Mouse (Mus musculus): Measurements from ENCODE around the gene Gtdc1.
A peak's percentile ranks its signal among the peaks of the same experiment; 100 is the strongest.

Gtdc1 gene

GRCm38 (mm10) chr2:44927482-44927811 lies at the start of gene Gtdc1:
Gene Gtdc1, minus strand, starts transcription at chr2:44927657.
- no peak for DNase-seq

- DNase-seq, result no peak
Measured at GRCm38 (mm10) chr2:44977051-44977450, 49.6 kb upstream of the Gtdc1 start.

GRCm38 (mm10) chr2:44976484-44976883 lies 49.0 kb upstream of the Gtdc1 start:
- DNase-seq, result no peak

- DNase-seq, result no peak
Measured at GRCm38 (mm10) chr2:44973828-44974227, 46.4 kb upstream of the Gtdc1 start.

GRCm38 (mm10) chr2:44970087-44970646 lies 42.7 kb upstream of the Gtdc1 start:
- no peak for DNase-seq

DNA sequence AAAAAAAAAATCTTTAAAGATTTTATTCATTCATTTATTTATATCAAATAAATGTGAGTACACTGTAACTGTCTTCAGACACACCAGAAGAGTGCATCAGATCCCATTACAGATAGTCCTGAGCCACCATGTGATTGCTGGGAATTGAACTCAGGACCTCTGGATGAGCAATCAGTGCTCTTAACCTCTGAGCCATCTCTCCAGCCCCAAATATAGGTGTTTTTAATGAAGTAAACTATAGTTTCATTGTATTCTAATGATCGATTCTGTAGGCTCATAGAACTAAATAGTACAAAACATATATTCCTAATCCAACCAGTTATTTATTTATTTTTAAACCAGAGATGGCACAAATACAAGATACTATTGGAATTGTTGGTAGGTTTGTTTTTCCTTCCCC lies 42.2 kb upstream of the Gtdc1 start:
- DNase-seq, result no peak

GRCm38 (mm10) chr2:44969226-44969625 lies 41.8 kb upstream of the Gtdc1 start:
- DNase-seq, result no peak

DNA sequence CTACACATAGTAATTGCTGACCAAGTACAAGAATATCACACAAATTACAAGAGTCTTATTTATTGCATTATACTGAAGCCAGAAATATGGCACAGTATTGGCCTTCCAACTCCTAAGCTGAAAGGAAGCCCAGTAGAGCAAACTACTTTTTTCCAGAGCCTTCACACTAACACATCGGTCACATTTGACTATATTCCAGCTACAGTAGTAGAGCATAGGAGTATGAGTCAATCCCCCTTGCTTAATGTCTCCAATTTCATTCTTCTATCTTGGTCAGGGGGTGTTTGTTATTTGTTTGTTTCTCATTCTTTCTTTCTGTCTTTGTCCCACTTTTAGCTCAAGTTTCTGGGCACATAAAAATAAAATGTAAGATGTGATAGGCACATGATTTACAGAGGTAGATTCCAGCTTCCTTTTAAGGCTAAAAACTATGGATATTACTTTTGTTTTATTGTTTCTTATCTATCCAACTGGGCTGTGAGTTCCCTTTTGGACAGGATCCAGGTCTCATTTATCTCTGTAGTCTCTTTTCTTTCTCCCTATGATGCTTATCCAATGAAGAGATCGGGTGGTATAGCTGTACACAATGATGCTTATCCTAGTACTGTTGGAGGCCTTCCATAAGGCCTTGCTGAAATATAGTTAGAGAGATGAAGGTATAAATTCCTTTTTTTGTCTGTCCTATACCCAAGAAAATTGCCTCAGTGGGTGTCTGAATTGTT lies 38.5 kb upstream of the Gtdc1 start:
- no peak for DNase-seq

DNA sequence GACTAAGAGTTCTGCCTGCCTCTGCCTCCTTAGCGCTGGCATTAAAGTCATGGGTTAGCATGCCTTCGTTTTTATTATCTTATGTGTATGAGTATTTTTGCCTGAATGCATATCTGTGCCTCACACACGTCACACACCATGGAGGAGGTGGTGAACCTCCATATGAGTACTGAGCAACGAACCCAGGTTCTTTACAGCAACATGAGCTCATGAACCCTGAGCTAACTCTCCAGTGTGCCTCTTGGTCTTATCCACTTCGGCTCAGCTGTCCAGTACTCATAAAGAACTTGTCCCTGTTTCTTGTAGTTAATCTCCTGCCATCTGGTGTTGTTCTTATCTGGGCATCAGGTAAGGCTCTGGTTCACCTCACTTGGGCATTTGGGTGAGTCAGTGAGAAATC lies 35.2 kb upstream of the Gtdc1 start:
- no peak for DNase-seq

GRCm38 (mm10) chr2:44961192-44961591 lies 33.7 kb upstream of the Gtdc1 start:
- DNase-seq, result no peak

GRCm38 (mm10) chr2:44960561-44960960 lies 33.1 kb upstream of the Gtdc1 start:
- DNase-seq, result no peak

GRCm38 (mm10) chr2:44957329-44957797 lies 29.9 kb upstream of the Gtdc1 start:
- DNase-seq, result no peak

DNA sequence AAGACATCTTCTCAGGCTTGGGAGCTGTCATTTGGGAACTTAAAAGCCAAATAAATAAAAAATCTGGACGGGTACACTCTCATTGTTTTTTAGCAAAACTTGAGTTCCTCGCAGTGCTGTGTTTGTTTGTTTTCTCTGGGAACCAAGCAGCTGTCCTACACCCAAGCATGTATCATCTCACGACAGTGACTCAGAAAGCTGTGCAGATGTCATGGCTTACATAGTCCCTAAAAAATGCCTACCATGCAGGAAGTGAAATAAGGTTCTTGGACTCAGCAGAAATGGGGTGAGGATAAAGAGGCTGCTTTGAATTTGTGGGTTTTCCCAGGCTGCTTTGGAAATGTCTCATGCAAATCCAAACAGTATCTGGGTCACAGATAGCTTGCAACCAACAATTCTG lies 28.8 kb upstream of the Gtdc1 start:
- no peak for DNase-seq

- no peak for DNase-seq
Measured at GRCm38 (mm10) chr2:44955506-44955905, 28.0 kb upstream of the Gtdc1 start.

DNA sequence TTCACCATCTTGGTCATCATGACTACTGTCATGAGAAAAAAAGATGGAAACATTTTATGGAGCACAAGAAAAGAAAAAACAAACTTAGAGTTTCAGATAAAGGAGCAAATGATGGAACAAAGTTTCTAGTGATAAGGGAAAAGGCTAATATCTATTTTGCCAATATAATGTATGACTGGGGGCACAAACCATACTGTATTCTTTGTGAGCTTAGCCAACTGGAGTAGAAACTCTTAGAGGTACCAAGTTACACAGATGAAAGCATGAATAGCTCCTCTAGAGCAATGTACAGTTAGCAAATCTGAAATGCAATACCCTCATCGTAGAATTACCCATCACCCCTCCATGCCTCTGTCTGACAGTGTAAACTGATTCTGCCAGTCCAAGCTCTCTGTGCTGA lies 26.7 kb upstream of the Gtdc1 start:
- no peak for DNase-seq

DNA sequence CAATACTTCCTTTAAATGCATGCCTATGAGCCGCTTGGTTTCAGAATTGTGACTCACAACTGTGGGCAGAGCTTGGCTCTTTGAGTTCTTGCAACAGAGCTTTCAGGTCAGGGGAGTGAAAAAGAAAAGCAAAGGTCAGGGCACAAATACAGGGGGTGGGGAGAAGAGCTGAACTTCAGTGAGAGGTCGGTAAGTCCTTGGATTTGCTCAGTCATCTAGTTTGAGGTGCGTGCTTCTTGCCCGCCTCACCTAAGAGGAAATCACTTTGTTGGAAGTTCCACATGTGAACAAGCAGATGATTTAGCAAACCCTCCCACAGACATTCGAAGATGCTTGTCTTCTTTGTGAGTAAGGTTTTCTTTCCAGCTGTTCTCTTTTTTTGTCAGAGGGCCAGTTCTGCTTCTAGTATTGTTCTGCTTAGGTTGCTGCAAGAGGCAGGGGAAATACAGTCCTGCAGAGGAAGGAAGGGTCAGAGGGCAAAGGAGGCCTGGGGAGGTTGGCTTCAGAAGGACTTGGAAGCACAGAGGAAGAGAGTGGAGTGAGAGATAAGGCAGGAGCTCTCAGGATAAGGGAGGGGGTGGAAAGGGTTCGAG lies 25.5 kb upstream of the Gtdc1 start:
- no peak for DNase-seq

DNA sequence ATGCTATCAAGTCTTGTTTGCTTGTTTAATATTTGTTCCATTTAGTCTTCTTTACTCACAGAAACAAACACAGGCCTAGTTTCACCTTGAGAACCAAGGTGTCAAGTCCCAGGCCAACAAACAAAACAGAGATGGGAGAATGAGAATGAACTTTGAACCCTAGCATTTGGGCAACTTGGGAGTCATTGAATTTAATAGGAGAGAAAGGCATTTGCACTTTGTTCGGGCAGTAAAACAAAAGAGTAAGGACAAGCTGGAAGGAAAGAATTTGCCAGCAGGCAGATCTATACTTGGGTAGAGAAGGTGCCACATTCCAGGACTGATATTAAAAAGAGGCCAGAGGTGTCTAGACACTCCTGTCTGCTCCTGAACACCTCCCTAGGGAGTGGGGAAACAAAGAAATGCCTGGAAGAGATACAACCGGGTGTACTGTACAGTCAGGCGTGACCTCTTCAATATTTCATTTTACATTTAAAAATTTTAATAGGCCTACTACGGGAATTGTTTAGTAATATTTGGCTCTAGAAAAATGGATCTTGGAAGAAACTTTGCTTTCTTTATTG lies 24.3 kb upstream of the Gtdc1 start:
- DNase-seq, result no peak

DNA sequence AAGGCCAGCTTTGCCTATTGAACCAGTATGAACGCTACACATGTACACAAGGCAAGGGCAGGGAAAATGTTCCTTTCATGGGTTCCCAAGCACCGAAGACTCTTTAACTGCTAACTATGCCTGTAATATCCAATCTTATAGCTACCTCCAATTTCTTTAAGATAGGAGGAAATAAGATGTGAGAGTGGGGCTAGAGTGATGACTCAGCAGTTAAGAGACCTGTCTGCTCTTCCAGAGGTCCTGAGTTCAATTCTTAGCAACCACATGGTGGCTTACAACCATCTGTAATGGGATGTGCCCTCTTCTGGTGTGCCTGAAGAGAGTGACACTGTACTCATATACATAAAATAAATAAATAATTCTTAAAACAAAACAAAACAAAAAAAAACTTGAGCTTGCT lies 17.2 kb upstream of the Gtdc1 start:
- DNase-seq, result no peak

DNA sequence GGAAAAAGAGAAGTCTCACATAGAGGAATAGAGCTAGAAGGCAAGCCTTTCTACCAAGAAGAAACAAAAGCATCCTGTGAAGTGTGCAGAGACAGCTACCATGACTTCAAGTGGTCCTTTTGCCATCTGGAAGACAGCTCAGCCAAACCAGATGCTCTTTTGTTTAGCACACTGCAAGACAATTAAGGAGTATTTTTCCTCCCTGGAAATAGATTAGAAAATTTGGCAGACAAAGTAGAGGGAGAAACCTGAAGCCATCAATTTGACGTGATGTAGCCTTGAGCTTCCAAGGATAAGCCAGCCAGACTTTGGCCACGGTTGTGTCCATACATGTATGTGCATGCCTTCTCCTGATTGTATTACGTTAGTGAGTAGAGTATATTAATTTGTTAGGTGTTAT lies 3.5 kb upstream of the Gtdc1 start:
- DNase-seq, result no peak

GRCm38 (mm10) chr2:44928631-44929030 lies 1.2 kb upstream of the Gtdc1 start:
- DNase-seq, result peak; percentile 6

DNA sequence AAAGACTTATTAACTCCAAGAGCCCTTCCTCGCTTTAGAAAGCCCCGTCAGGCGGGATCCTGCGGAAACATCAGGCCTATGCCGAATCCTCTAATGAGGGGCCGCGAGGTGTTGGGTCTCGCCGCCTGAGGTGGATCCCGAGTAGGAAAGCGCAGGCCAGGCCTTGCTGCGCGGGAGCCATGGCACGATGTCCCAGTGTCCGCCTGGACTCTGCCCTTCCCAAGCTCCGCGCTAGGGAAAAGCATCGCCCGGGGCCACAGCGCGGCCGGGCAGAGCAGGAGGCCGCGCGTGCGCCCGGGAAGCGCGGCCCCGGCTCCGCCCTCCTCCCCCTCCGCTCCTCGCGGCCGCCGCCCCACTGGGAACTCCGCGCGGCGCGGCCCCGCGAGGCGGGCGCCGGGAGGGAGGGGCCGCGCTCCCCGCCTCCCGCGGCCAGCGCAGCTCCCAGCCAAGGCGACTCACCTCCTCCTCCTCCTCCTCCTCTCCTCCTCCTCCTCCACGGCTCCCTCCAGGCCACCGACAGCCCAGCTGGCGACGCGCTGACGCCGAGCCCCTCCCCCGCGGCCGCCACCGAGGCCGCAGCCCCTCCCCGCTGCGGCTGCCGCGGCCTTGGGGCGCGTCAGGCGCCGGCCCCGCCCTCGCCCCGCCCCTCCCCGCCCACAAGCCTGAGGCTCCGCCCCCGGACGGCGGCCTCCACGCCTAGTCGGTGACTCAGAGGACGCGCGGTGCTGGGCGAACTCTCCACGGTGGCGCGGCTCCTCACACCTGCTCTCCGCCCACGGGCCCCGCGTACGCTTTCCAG lies 575 bp downstream of the Gtdc1 start:
- peak; percentile 95 for DNase-seq

- DNase-seq, result no peak
Measured at GRCm38 (mm10) chr2:44926167-44926682, 1.2 kb downstream of the Gtdc1 start.

GRCm38 (mm10) chr2:44924618-44925017 lies 2.8 kb downstream of the Gtdc1 start:
- no peak for DNase-seq
